15 mouse cellular contexts compared by ENCODE assay signal in genomic region chr2:133498717-133499143, GRCm38 (mm10). TPM values are rescaled to one million over a fixed set of nuclear protein-coding genes. Genes with fewer than 3 reads are reported as not detected.
DNase-seq lines count a peak whose midpoint lies in the region; ATAC-seq and TF ChIP-seq lines count a peak whose summit lies in the region.
"Had no signal": no experiment of that assay in that cellular context is flagged by ENCODE, and none has a peak within 500 bp of the region (broad histone marks: within the 10 kb centered on the region; RNA-seq: fewer than 3 reads in every experiment).

No protein-coding gene starts in this region.

- H3K9me3 ChIP-seq in liver, embryonic 14.5 days (ENCODE audit: control insufficient read depth, low read length) = no peaks in the 10 kb centered on the region
- no peaks in the 10 kb centered on the region for H3K9me3 ChIP-seq in forebrain, embryonic 15.5 days
- H3K9me3 ChIP-seq: forebrain, embryonic 10.5 days; hindbrain, embryonic 15.5 days; neural tube, embryonic 13.5 days had no signal

- ATAC-seq in liver, embryonic 14.5 days (ENCODE audit: insufficient read depth) = peak; percentile 34
- ATAC-seq in forebrain, embryonic 15.5 days (replicated peaks) = no peak

- H3K36me3 ChIP-seq in liver, embryonic 14.5 days (replicated peaks; ENCODE audit: control insufficient read depth, insufficient read depth, low read depth) = no peaks in the 10 kb centered on the region
- H3K36me3 ChIP-seq in small intestine, adult 2 months (ENCODE audit: control insufficient read depth, insufficient read depth, low read length) = no peaks in the 10 kb centered on the region
- no peaks in the 10 kb centered on the region for H3K36me3 ChIP-seq in forebrain, embryonic 15.5 days
- H3K36me3 ChIP-seq: forebrain, embryonic 10.5 days; hindbrain, embryonic 15.5 days; neural tube, embryonic 13.5 days had no signal

- intact Hi-C loops in left cerebral cortex, adult 2 months (cut with DNase I) = no loop called here

- 53% methylated on average over 3 of the region's 3 CpGs for WGBS in liver, embryonic 14.5 days (ENCODE audit: insufficient replicate concordance)
- 20% methylated on average over 3 of the region's 3 CpGs for WGBS in small intestine, adult 2 months
- 65% methylated on average over 3 of the region's 3 CpGs for WGBS in forebrain, embryonic 15.5 days

- no peak for TF ChIP-seq POLR2A in small intestine, adult 2 months (IDR thresholded peaks at IDR 0.05; ENCODE audit: low read depth, low read length)

- no peak overlapping the region for H3K4me3 ChIP-seq in liver, embryonic 14.5 days (ENCODE audit: insufficient read depth in 1 of 2, low read depth in 2 of 2, low read length in 2 of 2)
- no peak overlapping the region for H3K4me3 ChIP-seq in small intestine, adult 2 months (ENCODE audit: low read depth, low read length)
- no peak overlapping the region for H3K4me3 ChIP-seq in left cerebral cortex, adult 2 months
- no peak overlapping the region for H3K4me3 ChIP-seq in forebrain, embryonic 15.5 days
- H3K4me3 ChIP-seq: forebrain, embryonic 10.5 days; hindbrain, embryonic 15.5 days; neural tube, embryonic 13.5 days had no signal

- no peak overlapping the region for H3K27ac ChIP-seq in liver, embryonic 14.5 days
- H3K27ac ChIP-seq in small intestine, adult 2 months (ENCODE audit: insufficient read depth, low read depth, low read length) = peak overlapping the region; percentile 71
- no peak overlapping the region for H3K27ac ChIP-seq in left cerebral cortex, adult 2 months
- no peak overlapping the region for H3K27ac ChIP-seq in forebrain, embryonic 15.5 days (replicated peaks)
- H3K27ac ChIP-seq: forebrain, embryonic 10.5 days; hindbrain, embryonic 15.5 days; neural tube, embryonic 13.5 days had no signal

- no peak for TF ChIP-seq EP300 in liver, embryonic 14.5 days (IDR thresholded peaks at IDR 0.05; ENCODE audit: low read depth)

- H3K27me3 ChIP-seq in liver, embryonic 14.5 days (ENCODE audit: control insufficient read depth, insufficient read depth, low read length) = no peaks in the 10 kb centered on the region
- no peaks in the 10 kb centered on the region for H3K27me3 ChIP-seq in small intestine, adult 2 months (ENCODE audit: control insufficient read depth, insufficient read depth, low read length)
- H3K27me3 ChIP-seq in forebrain, embryonic 15.5 days = no peaks in the 10 kb centered on the region
- H3K27me3 ChIP-seq: hindbrain, embryonic 15.5 days; neural tube, embryonic 13.5 days had no signal

- peaks cover 0 to 11% of the 10 kb centered on the region in 2 experiments for H3K4me1 ChIP-seq in liver, embryonic 14.5 days (replicated peaks; ENCODE audit: control insufficient read depth in 2 of 2, insufficient read depth in 2 of 2, low read length in 1 of 2)
- H3K4me1 ChIP-seq in small intestine, adult 2 months (ENCODE audit: control insufficient read depth, insufficient read depth, insufficient read length, low read length) = peaks cover 22% of the 10 kb centered on the region; the same call in 1 of the 2 replicates
- H3K4me1 ChIP-seq in forebrain, embryonic 15.5 days = no peaks in the 10 kb centered on the region
- H3K4me1 ChIP-seq: forebrain, embryonic 10.5 days; hindbrain, embryonic 15.5 days; neural tube, embryonic 13.5 days had no signal

- no peak overlapping the region for H3K4me2 ChIP-seq in liver, embryonic 14.5 days (ENCODE audit: low read depth)
- H3K4me2 ChIP-seq in forebrain, embryonic 15.5 days (replicated peaks) = no peak overlapping the region
- H3K4me2 ChIP-seq: hindbrain, embryonic 15.5 days; midbrain, embryonic 11.5 days; neural tube, embryonic 13.5 days had no signal

- DNase-seq in adrenal gland, postnatal 10 days = peak; percentile 15
- DNase-seq in adrenal gland, postnatal 14 days = no peak
- DNase-seq in kidney, adult 9 months = peak; percentile 11
- no peak for DNase-seq in kidney, postnatal 14 days
- no peak for DNase-seq in liver, embryonic 14.5 days (ENCODE audit: low read depth in 3 of 3, low spot score in 3 of 3)
- DNase-seq in left cerebral cortex, adult 2 months (ENCODE audit: extremely low spot score in 1 of 2, low spot score in 2 of 2) = no peak
- DNase-seq: gastrocnemius, postnatal 10 days; kidney, postnatal 4 days; left cerebral cortex, postnatal 4 days had no signal

- H3K9ac ChIP-seq in liver, embryonic 14.5 days (replicated peaks) = no peak overlapping the region
- H3K9ac ChIP-seq in forebrain, embryonic 15.5 days (replicated peaks) = no peak overlapping the region
- H3K9ac ChIP-seq: hindbrain, embryonic 15.5 days; neural tube, embryonic 13.5 days had no signal

- TF ChIP-seq CTCF in liver, embryonic 14.5 days (IDR thresholded peaks at IDR 0.05; ENCODE audit: low read depth) = no peak
- TF ChIP-seq CTCF in small intestine, adult 2 months (IDR thresholded peaks at IDR 0.05; ENCODE audit: extremely low read depth, insufficient read length, insufficient replicate concordance, low read depth, low read length) = no peak
- TF ChIP-seq CTCF in left cerebral cortex, adult 2 months (IDR thresholded peaks at IDR 0.05) = no peak

RNA-seq across cellular contexts. Expression of gene Bmp2, which starts 53.2 kb away (rescaled TPM):
- total RNA-seq in adrenal gland, postnatal 10 days (2021) = 10 to 100 TPM in 1 of 2 experiments, 1 to 10 TPM in 1; 9.4 to 12.8 TPM
- total RNA-seq in adrenal gland, postnatal 14 days (2021) = 12.2 and 12.3 TPM in 2 replicates
- polyA plus RNA-seq in liver, embryonic 14.5 days (2012; rRNA removed) = 1.1 and 1.2 TPM in 2 replicates
- 2.0 and 2.1 TPM in 2 replicates for polyA plus RNA-seq in liver, embryonic 14.5 days (2014; fragmentation: Nextera tagmentation; extraction: Ambion mirVana)
- polyA plus RNA-seq in small intestine, adult 2 months (2012; rRNA removed) = 21.0 and 27.9 TPM in 2 replicates
- 1 to 10 TPM; 2.9 TPM for total RNA-seq in left cerebral cortex, adult 2 months (2021)
- 1.3 and 1.8 TPM in 2 replicates for polyA plus RNA-seq in forebrain, embryonic 15.5 days (2015; fragmentation: Nextera tagmentation; extraction: Ambion mirVana)

Comparison
In these comparisons a context has a peak if more than half of its experiments do, and no peak if none do; other contexts are left out.
1. DNase-seq: peak in adrenal gland, postnatal 10 days (single experiment) and kidney, adult 9 months (single experiment); none in adrenal gland, postnatal 14 days (single experiment), kidney, postnatal 14 days (single experiment), liver, embryonic 14.5 days (0 of 3) and left cerebral cortex, adult 2 months (0 of 2).